Mouse (Mus musculus) mouse embryonic stem cell (cell line): ENCODE data around the gene Kansl2.

Source experiments
- in situ Hi-C, 2 experiments: fragments of 300-500 bp; cut with MboI; formaldehyde crosslinking; loops; 1 replicate in 1 of 2; 3 replicates in 1 of 2; pipeline ENCODE4 v1.14.3; 2019 to 2020; ENCODE audit warnings: low sequenced_read_pairs in 2 of 2, low pct_unique_long_range_greater_than_20kb in 1 of 2, mixed read lengths in 1 of 2; ENCODE audit not compliant: unreplicated experiment in 1 of 2

The Kansl2 gene

GRCm38 (mm10) chr15:98533881-98534627, at the start of gene Kansl2:
TSS of gene Kansl2 (minus strand) at chr15:98534264.
- in situ Hi-C loops = no loop called here

GRCm38 (mm10) chr15:98582996-98583395, 48.9 kb upstream of the Kansl2 start:
- in situ Hi-C loops = no loop called here

DNA sequence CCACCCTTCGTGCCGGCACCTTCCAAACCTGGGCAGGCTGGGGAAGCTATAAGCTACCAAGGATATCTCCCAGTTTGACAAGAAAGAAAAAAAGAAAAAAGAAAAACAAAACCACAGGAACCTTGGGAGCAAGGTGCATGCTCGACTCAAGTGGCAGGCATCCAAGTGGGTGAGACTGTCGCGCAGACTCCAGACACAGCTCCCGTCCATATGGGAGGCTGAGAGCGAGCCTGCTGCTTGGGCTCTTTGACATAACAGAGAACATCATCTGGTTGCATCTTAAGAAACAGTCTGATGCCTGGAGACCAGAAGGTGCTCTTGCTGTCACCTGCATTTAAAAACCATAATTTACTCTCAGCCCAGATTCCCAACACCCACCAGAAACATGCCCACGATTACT, 48.3 kb upstream of the Kansl2 start:
- in situ Hi-C loops = no loop called here

- in situ Hi-C loops = no loop called here
Measured at GRCm38 (mm10) chr15:98579795-98580464, 45.9 kb upstream of the Kansl2 start.

DNA sequence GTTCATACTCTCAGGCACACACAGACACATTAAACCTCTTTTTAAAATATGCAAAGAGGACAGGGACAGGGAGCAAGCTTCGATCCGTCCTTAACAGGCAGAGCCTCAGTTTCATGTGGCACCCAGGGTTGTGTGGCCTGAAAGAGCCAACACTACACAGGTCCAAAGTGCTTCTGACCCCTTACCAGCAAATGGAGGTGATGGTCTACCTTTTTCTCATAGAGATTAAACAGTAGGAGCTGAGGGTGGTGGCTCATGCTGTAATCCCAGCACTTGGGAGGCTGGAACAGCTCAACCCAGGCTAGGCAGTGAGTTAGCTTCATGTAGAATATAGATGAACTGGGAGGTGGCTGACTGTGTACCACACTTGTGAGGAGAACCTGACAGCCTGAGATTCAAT, 45.2 kb upstream of the Kansl2 start:
- in situ Hi-C loops = no loop called here

DNA sequence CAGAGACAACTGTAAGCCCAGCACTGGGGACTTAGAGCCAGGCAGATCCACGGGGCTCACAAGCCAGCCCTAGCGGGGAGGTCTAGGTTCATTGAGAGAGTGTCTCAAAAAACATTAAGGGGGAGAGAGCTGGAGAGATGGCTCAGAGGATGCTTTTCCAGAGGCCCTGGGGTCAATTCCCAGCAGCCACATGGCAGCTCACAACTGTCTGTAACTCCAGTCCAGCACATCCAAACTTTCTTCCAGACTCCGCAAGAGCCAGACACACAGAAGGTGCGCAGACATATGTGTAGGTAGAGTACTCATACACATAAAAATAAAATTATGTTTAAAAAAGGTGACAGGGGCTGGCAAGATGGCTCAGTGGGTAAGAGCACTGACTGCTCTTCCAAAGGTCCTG, 39.2 kb upstream of the Kansl2 start:
- in situ Hi-C loops = loop anchor here (5.0 kb wide), 1 partner anchor 44 kb away; no protein-coding TSS in a partner anchor

DNA sequence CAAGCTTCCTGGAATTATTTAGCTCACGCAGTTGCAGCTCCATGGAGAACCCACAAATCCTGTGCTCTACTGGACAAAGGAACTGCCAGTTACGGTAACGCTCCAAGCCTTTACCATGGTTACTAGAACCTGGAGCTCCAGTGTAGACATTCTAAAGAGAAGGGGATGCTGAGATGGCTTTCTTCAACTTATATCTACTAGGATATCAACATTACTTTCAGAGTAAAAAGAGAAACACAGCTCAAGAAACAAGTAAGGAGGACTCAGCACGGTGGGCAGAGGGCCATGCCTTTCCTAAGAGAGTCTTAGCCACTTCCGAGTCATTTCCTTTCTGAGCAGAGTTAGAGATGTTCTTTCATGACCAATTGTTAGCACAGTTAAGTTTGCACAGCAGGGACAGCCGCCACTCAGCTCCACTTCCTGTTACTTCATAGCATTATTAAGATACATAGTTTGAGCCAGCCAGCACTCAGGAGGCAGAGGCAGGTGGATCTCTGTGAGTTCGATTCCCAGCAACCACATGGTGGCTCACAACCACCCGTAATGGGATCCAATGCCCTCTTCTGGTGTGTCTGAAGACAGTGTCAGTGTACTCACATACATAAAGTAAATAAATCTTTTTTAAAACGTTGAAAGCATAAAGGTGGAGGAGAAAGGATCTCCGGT, 36.9 kb upstream of the Kansl2 start, which contains the start of the genes Ccnt1 and 4930415O20Rik:
Gene Ccnt1 (minus strand): TSS at position 51 of the 666 bp plus-strand sequence.
Gene 4930415O20Rik (plus strand): TSS at position 132 of the 666 bp plus-strand sequence.
- in situ Hi-C loops = loop anchor here (5.0 kb wide), 1 partner anchor 46 kb away; no protein-coding TSS in a partner anchor

GRCm38 (mm10) chr15:98569795-98570365, 35.8 kb upstream of the Kansl2 start:
- in situ Hi-C loops = loop anchor here (5.0 kb wide), 1 partner anchor 47 kb away; no protein-coding TSS in a partner anchor

- in situ Hi-C loops = no loop called here
Measured at GRCm38 (mm10) chr15:98569216-98569615, 35.2 kb upstream of the Kansl2 start.

DNA sequence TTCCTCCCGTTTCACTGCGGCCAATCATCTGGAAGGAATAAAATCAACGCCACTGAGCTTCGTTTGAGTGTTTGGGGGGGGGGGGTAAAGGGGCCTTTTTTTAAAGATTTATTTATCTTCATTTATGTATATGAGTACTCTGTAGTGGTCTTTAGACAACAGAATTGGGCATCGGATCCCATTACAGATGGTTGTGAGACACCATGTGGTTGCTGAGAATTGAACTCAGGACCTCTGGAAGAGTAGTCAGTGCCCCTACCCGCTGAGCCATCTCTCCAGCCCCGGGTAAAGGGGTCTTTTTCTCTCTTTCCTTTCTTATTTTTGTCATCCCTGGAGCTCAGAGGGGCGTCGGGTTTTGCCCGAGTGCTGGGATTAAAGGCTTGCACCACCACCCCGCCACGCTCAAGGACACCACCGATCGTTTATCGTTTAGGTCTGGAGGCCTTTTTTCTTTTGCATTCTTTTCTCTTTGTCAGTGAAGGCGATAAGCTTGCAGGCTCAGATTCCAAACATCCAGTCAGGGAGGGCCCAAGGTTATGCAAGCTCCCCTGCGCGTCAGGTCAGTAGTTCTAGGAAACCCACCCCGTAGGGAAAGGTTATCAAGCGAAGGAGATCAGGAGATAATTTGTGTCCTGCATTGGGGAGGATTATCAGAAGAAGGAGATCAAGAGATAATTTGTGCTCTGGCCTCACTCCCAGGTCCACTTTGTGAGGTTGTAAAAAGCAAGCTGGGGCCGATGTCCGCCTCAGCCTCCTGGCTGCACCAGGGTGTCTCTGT, 34.4 kb upstream of the Kansl2 start:
- in situ Hi-C loops = no loop called here

DNA sequence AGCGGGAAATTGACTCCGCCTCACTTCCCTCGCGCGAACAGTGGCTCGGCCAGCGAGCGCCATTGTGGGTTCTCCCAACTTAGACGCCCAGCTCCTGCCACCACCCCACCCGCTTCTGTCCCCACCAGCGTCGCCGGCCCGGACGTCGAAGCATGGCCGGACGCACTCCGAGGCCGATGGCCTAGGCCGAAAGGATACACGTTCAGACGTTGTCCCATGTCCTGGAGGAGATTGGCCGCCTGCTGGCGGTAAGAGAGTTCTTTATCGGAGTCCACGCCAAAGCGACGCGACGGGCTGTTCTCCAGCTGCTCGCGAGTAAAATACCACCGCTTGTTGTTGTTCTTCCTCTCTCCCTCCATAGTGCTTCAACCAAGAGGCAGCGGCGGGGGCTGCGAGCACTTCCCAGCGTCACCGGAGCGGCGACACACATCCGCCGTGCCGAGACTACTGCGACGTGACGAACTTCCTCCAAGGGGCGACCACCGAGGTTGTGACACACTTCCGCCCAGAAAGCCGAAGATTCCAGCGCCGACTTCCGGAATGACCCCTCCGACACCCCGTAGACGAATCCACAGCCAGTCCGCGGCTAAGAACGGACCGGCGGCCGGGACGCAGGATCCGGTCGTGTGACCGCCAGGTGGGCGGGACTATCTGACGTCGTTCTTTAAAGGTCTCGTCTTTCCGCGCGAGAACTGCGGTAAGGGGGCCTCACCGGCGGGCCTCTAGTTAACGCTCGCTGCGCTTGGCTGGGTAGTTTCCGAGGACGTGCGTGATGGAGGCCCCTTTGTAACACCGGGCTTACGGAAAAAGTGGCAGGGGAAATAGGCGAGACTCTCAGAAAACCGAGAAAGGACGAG, 33.4 kb upstream of the Kansl2 start:
- in situ Hi-C loops = no loop called here

DNA sequence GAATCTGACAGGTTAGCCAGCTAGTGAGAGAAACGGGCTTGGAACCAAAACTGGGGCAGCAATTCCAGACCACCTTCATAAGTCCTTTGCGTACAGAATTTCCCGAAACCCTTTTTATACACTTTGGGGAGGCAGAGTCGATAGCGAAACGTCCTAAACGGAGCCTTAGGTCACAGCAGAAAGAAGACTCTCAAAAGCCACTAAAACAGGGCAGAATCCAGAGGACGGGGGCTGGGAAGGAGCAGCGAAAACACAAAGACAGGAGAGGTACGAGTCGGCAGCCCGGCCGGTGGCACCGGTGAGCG, 32.9 kb upstream of the Kansl2 start:
- in situ Hi-C loops = no loop called here

- in situ Hi-C loops = no loop called here
Measured at GRCm38 (mm10) chr15:98557186-98557585, 23.1 kb upstream of the Kansl2 start.

DNA sequence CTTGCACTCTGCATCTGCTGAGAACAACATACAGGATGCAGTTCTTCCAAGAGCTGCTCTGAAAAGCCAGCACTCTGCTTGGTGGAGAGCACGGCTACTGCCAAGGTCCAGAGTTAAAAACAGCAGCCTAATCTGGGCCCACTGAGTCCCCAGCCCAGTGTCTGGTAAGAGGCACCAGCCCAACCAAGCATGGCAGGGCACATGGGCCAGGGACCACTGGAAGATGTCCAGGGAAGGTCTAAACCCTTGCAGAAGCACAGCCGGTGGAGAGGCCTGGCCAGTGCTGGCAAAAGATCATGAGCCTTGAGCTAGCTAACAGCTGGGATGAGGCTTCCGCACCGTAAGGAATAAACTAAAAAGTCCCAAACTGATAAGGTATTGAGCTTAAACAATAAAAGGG, 21.8 kb upstream of the Kansl2 start:
- in situ Hi-C loops = no loop called here

DNA sequence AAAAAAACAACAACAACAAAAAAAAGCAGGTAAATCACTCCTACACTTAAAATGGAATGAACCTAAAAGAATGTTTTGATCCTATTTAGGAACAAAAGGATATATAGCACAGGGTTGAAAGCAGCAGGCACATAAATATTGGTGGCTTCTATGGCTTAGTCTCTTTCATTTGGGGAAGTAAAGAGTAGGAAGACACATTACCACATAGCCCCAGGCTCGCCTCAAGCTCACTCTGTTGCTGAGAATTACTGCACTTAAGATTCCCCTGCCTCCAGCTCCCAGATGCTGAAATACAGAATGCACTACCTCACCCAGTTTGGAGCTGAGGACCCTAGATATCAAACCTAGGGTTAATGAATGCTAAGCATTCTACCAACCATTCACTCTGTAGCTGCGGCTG, 18.7 kb upstream of the Kansl2 start:
- in situ Hi-C loops = no loop called here

GRCm38 (mm10) chr15:98546843-98547242, 12.8 kb upstream of the Kansl2 start:
- in situ Hi-C loops = no loop called here

GRCm38 (mm10) chr15:98545151-98545550, 11.1 kb upstream of the Kansl2 start:
- in situ Hi-C loops = no loop called here

- in situ Hi-C loops = no loop called here
Measured at GRCm38 (mm10) chr15:98543341-98543740, 9.3 kb upstream of the Kansl2 start.
